Mouse (Mus musculus) B cell, adult (primary cell): ENCODE results near the gene Lamtor2. TPM values are rescaled to one million over a fixed set of nuclear protein-coding genes. Genes with fewer than 3 reads are reported as not detected.

Experiments
- total RNA-seq: library from RNA; stranded (reverse); gene quantifications from 4 replicates; pipeline ENCODE4 v1.2.4, GENCODE M21; 2023; ENCODE audit not compliant: inconsistent age

Lamtor2 gene
- total RNA-seq = 99.1 to 111 TPM (median 105 TPM) in 4 replicates

GRCm38 (mm10) chr3:88552676-88553524 lies at the start of gene Lamtor2:
Gene Lamtor2, minus strand, starts transcription at chr3:88553074.

GRCm38 (mm10) chr3:88575540-88575939 lies 22.7 kb upstream of the Lamtor2 start, which contains the start of gene Ssr2:
Gene Ssr2, plus strand, starts transcription at chr3:88575876.

DNA sequence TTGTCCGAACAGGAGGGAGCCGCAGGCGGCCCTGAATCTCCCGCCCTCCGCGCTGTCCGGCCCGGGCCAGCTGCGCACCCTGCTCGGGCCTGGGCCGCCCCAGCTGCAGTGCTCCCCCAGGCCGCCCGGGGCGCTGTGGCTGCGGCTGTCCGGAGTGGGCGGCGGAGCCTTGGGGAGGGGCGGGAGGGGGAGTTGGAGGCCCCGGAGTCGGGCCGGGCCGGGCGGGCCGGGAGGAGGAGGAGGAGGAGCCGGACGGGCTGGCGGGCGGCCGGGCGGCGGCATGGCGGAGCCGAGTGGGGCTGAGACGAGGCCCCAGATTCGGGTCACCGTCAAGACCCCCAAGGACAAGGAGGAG lies 628 bp upstream of the Lamtor2 start, which contains the start of gene Ubqln4:
Gene Ubqln4 (plus strand): TSS at position 234 of the 355 bp plus-strand sequence.

GRCm38 (mm10) chr3:88548180-88548917 lies 4.5 kb downstream of the Lamtor2 start, which contains the start of gene Rab25:
Gene Rab25, minus strand, starts transcription at chr3:88548300.

GRCm38 (mm10) chr3:88532299-88532674 lies 20.6 kb downstream of the Lamtor2 start, which contains the start of gene Mex3a:
Gene Mex3a, plus strand, starts transcription at chr3:88532395.

DNA sequence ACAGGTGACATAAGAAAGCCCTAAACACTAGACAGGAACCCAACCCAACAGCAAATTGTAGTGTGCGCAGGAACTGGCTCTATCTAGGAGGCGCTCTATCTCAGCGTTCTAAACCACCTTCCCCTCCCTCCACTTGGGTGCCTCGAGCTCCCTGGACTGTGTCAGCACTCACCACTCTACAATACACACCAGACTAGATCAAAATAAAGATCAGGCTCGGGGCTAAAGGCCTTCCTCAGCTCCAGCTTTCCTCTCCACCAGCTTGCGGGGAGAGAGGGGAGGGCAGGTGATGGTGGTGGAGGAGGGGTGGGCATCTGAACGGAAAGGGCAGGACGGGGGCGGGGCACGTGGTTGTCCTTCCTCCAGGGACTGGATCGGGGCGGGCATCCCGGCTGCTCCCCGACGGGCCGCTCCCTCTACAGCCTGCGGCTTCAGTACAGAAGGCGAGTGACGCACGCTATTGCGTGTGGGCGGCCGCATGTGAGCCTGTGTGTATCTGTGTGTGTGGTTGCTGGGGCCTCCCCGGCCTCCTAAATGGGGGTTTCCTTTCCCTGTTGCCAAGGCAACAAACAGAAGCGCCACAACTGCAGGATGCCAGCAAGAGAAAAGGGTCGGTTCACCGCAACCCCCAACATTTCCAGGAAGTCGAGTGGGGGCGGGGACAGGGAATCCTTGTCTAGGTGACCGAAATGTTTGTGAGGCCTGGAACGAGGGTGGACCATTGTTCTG lies 43.0 kb downstream of the Lamtor2 start, which contains the start of gene Lmna:
Gene Lmna (minus strand): TSS at position 265 of the 729 bp plus-strand sequence.

Other genes with a start within 250 kb of the Lamtor2 start
- 123 to 146 TPM (median 145 TPM) in 4 replicates for gene Glmp, start 228.1 kb downstream of the Lamtor2 start, total RNA-seq
- 0.66 to 1.9 TPM (median 1.2 TPM) in 4 replicates for gene Tmem79, start 216.9 kb downstream of the Lamtor2 start, total RNA-seq
- gene Smg5, start 216.8 kb downstream of the Lamtor2 start, total RNA-seq = 104 to 116 TPM (median 111 TPM) in 4 replicates
- 1.6 to 3.6 TPM (median 1.6 TPM) in 3 of 4 replicates, not detected in the other for gene Paqr6, start 188.5 kb downstream of the Lamtor2 start, total RNA-seq
- not detected in 4 replicates for gene Bglap3, start 180.3 kb downstream of the Lamtor2 start, total RNA-seq
- not detected in 4 replicates for gene Bglap2, start 174.4 kb downstream of the Lamtor2 start, total RNA-seq
- gene Bglap, start 168.6 kb downstream of the Lamtor2 start, total RNA-seq = not detected in 4 replicates
- 56.7 to 66.9 TPM (median 64.0 TPM) in 4 replicates for gene Pmf1, start 142.7 kb downstream of the Lamtor2 start, total RNA-seq
- gene Slc25a44, start 127.9 kb downstream of the Lamtor2 start, total RNA-seq = 18.6 to 22.0 TPM (median 19.8 TPM) in 4 replicates
- gene Sema4a, start 91.9 kb downstream of the Lamtor2 start, total RNA-seq = 0.63 to 2.2 TPM (median 1.6 TPM) in 4 replicates
- 18.4 to 22.9 TPM (median 21.7 TPM) in 4 replicates for gene Lmna, start 43.1 kb downstream of the Lamtor2 start, total RNA-seq
- gene Mex3a, start 20.7 kb downstream of the Lamtor2 start, total RNA-seq = 1.1 to 1.6 TPM (median 1.4 TPM) in 4 replicates
- gene Rab25, start 4.8 kb downstream of the Lamtor2 start, total RNA-seq = 0.70 to 1.9 TPM (median 0.86 TPM) in 4 replicates
- gene Ubqln4, start 684 bp upstream of the Lamtor2 start, total RNA-seq = 42.9 to 49.4 TPM (median 47.2 TPM) in 4 replicates
- gene Ssr2, start 22.8 kb upstream of the Lamtor2 start, total RNA-seq = 60.6 to 67.5 TPM (median 65.5 TPM) in 4 replicates
- gene Arhgef2, start 52.9 kb upstream of the Lamtor2 start, total RNA-seq = 231 to 252 TPM (median 239 TPM) in 4 replicates
- not detected in 4 replicates for gene Rxfp4, start 100.1 kb upstream of the Lamtor2 start, total RNA-seq
- gene Khdc4, start 132.7 kb upstream of the Lamtor2 start, total RNA-seq = 105 to 118 TPM (median 110 TPM) in 4 replicates
- gene Rit1, start 163.8 kb upstream of the Lamtor2 start, total RNA-seq = 28.5 to 37.3 TPM (median 33.7 TPM) in 4 replicates
- gene Syt11, start 222.1 kb upstream of the Lamtor2 start, total RNA-seq = 3.2 to 4.4 TPM (median 3.9 TPM) in 4 replicates